Mouse (Mus musculus) forebrain, embryonic 16.5 days (tissue): ENCODE data around the gene Il34. TPM values are rescaled to one million over a fixed set of nuclear protein-coding genes. Genes with fewer than 3 reads are reported as not detected.
A peak's percentile ranks its signal among the peaks of the same experiment; 100 is the strongest.

Experiments
- ATAC-seq: fragments of 200-750 bp; cut with Nextera tagmentation; 2 replicates; pipeline ENCODE4 v1.8.0; 2017; ENCODE audit warnings: mild to moderate bottlenecking, moderate library complexity
- H3K27ac ChIP-seq: fragments of 300-500 bp; sonication (generic); 2 replicates; pipeline ENCODE4 v1.5.1; 2014; ENCODE audit warnings: low read length, control low read depth
- H3K27me3 ChIP-seq: fragments of 300-500 bp; sonication (generic); replicated peaks from 2 replicates; pipeline ENCODE4 v1.6.1; 2014; ENCODE audit warnings: low read length; ENCODE audit not compliant: control insufficient read depth, insufficient read depth
- H3K36me3 ChIP-seq: fragments of 300-500 bp; sonication (generic); 2 replicates; pipeline ENCODE4 v1.6.1; 2014; ENCODE audit not compliant: control insufficient read depth, insufficient read depth
- H3K4me1 ChIP-seq: fragments of 300-500 bp; sonication (generic); replicated peaks from 2 replicates; pipeline ENCODE4 v1.6.1; 2014; ENCODE audit warnings: low read length; ENCODE audit not compliant: control insufficient read depth, insufficient read depth
- H3K4me2 ChIP-seq: fragments of 300-500 bp; sonication (generic); 2 replicates; pipeline ENCODE4 v1.6.1; 2014; ENCODE audit warnings: mild to moderate bottlenecking, low read length, control low read depth
- H3K4me3 ChIP-seq: fragments of 300-500 bp; sonication (generic); replicated peaks from 2 replicates; pipeline ENCODE4 v1.5.1; 2014; ENCODE audit warnings: mild to moderate bottlenecking, low read length, control low read depth
- H3K9ac ChIP-seq: fragments of 300-500 bp; sonication (generic); replicated peaks from 2 replicates; pipeline ENCODE4 v1.6.1; 2014; ENCODE audit warnings: low read depth, low read length, control low read depth
- H3K9me3 ChIP-seq: fragments of 300-500 bp; sonication (generic); 2 replicates; pipeline ENCODE4 v1.6.1; 2016; ENCODE audit warnings: low read length; ENCODE audit not compliant: control insufficient read depth
- WGBS: fragments of 180-500 bp; shearing (Covaris S2); extraction: QIAGEN DNeasy Blood & Tissue Kit; methylation state at CpG from one replicate; pipeline ENCODE4 v1.1.7; 2014; 5-methylcytosine and 5-hydroxymethylcytosine counted together
- polyA plus RNA-seq: library from polyadenylated mRNA; unstranded; fragments of >200 nt; fragmentation: Nextera tagmentation; extraction: Ambion mirVana; gene quantifications from 2 replicates; pipeline ENCODE4 v1.2.1, GENCODE M21; 2015

Gene Il34
- polyA plus RNA-seq, 1 experiment from 2014 or later = 5.4 TPM

GRCm38 (mm10) chr8:110741816-110742451 lies 63.8 kb downstream of the Il34 start:
- H3K36me3 ChIP-seq = peaks cover 21% of the 10 kb centered on the region
- H3K27ac ChIP-seq = no peak overlapping the region
- no peak overlapping the region for H3K4me3 ChIP-seq
- no peaks in the 10 kb centered on the region for H3K4me1 ChIP-seq
- ATAC-seq = no peak
- H3K9me3 ChIP-seq = no peaks in the 10 kb centered on the region
- H3K27me3 ChIP-seq = no peaks in the 10 kb centered on the region
- H3K9ac ChIP-seq = no peak overlapping the region
- WGBS = 80% methylated on average over 15 of the region's 15 CpGs
- no peak overlapping the region for H3K4me2 ChIP-seq

GRCm38 (mm10) chr8:110740629-110741175 lies 65.0 kb downstream of the Il34 start:
- no peak overlapping the region for H3K27ac ChIP-seq
- 0 out of 2 replicates have a peak, but pooled peaks have one; percentile 14 for ATAC-seq
- no peaks in the 10 kb centered on the region for H3K9me3 ChIP-seq
- no peaks in the 10 kb centered on the region for H3K27me3 ChIP-seq
- peaks cover 30% of the 10 kb centered on the region for H3K36me3 ChIP-seq
- no peak overlapping the region for H3K4me3 ChIP-seq
- H3K4me1 ChIP-seq = no peaks in the 10 kb centered on the region
- no peak overlapping the region for H3K4me2 ChIP-seq
- no peak overlapping the region for H3K9ac ChIP-seq
- WGBS = 80% methylated on average over 5 of the region's 5 CpGs

- H3K4me1 ChIP-seq = no peaks in the 10 kb centered on the region
Measured at GRCm38 (mm10) chr8:110738591-110739195, 67.0 kb downstream of the Il34 start.

GRCm38 (mm10) chr8:110733036-110733435 lies 72.7 kb downstream of the Il34 start:
- WGBS = 81% methylated on average over 8 of the region's 8 CpGs

More at GRCm38 (mm10) chr8:110738591-110739195, 67.0 kb downstream of the Il34 start:
- peaks cover 38% of the 10 kb centered on the region for H3K36me3 ChIP-seq
- no peak overlapping the region for H3K4me3 ChIP-seq
- H3K9me3 ChIP-seq = no peaks in the 10 kb centered on the region
- no peaks in the 10 kb centered on the region for H3K27me3 ChIP-seq
- no peak overlapping the region for H3K27ac ChIP-seq
- ATAC-seq = no peak
- no peak overlapping the region for H3K4me2 ChIP-seq
- no peak overlapping the region for H3K9ac ChIP-seq
- WGBS = 95% methylated on average over 35 of the region's 35 CpGs

GRCm38 (mm10) chr8:110731346-110731859 lies 74.3 kb downstream of the Il34 start:
- Histone ChIP-seq H3K36me3 (peaks cover 48% of the 10 kb centered on the region), H3K4me1 (peaks cover 6% of the 10 kb centered on the region), H3K4me3 (no peak overlapping the region), H3K9ac (no peak overlapping the region), H3K27ac (no peak overlapping the region), H3K4me2 (no peak overlapping the region), H3K9me3 (no peaks in the 10 kb centered on the region), H3K27me3 (no peaks in the 10 kb centered on the region)
- ATAC-seq = no peak
- 91% methylated on average over 8 of the region's 8 CpGs for WGBS

More at GRCm38 (mm10) chr8:110733036-110733435, 72.7 kb downstream of the Il34 start:
- H3K4me2 ChIP-seq = no peak overlapping the region
- no peaks in the 10 kb centered on the region for H3K4me1 ChIP-seq
- H3K9ac ChIP-seq = no peak overlapping the region
- no peaks in the 10 kb centered on the region for H3K27me3 ChIP-seq
- H3K27ac ChIP-seq = no peak overlapping the region
- H3K4me3 ChIP-seq = no peak overlapping the region
- no peak for ATAC-seq
- H3K9me3 ChIP-seq = no peaks in the 10 kb centered on the region
- H3K36me3 ChIP-seq = peaks cover 54% of the 10 kb centered on the region

GRCm38 (mm10) chr8:110726893-110727292 lies 78.8 kb downstream of the Il34 start:
- Histone ChIP-seq H3K27ac (no peak overlapping the region), H3K9ac (no peak overlapping the region), H3K4me3 (no peak overlapping the region), H3K4me1 (peaks cover 48% of the 10 kb centered on the region), H3K4me2 (no peak overlapping the region), H3K9me3 (no peaks in the 10 kb centered on the region), H3K27me3 (no peaks in the 10 kb centered on the region), H3K36me3 (peaks cover 31% of the 10 kb centered on the region)
- 6% methylated on average over 18 of the region's 18 CpGs for WGBS
- ATAC-seq = peak; percentile 13

- Histone ChIP-seq H3K4me1 (peaks cover 54% of the 10 kb centered on the region), H3K27me3 (no peaks in the 10 kb centered on the region), H3K27ac (peak overlapping the region; percentile 60), H3K9ac (peak overlapping the region; percentile 32), H3K36me3 (peaks cover 24% of the 10 kb centered on the region), H3K4me2 (peak overlapping the region; percentile 22; the same call in 1 of the 2 replicates), H3K9me3 (no peaks in the 10 kb centered on the region), H3K4me3 (no peak overlapping the region)
- WGBS = 32% methylated on average over 7 of the region's 7 CpGs
- no peak for ATAC-seq
Measured at GRCm38 (mm10) chr8:110725084-110725838, 80.5 kb downstream of the Il34 start.

- no peak overlapping the region; the same call in 1 of the 2 replicates for H3K27ac ChIP-seq
- no peak overlapping the region; the same call in 1 of the 2 replicates for H3K9ac ChIP-seq
- no peak overlapping the region for H3K4me3 ChIP-seq
- no peaks in the 10 kb centered on the region for H3K27me3 ChIP-seq
- no peaks in the 10 kb centered on the region for H3K9me3 ChIP-seq
- peak overlapping the region; percentile 89 for H3K4me2 ChIP-seq
- no peak for ATAC-seq
- peaks cover 16% of the 10 kb centered on the region for H3K36me3 ChIP-seq
- peaks cover 61% of the 10 kb centered on the region for H3K4me1 ChIP-seq
- 88% methylated on average over 3 of the region's 3 CpGs for WGBS
Measured at GRCm38 (mm10) chr8:110724493-110724892, 81.2 kb downstream of the Il34 start.
